Mouse (Mus musculus) small intestine, adult 2 months (tissue): ENCODE measurements around the gene Ctrb1. TPM values are rescaled to one million over a fixed set of nuclear protein-coding genes. Genes with fewer than 3 reads are reported as not detected.

Experiments
- H3K27ac ChIP-seq: fragments of 200-500 bp; 2 replicates; pipeline ENCODE4 v1.5.1; 2012; ENCODE audit warnings: low read depth, low read length, control low read depth, inconsistent platforms; ENCODE audit not compliant: insufficient read depth
- H3K27me3 ChIP-seq: fragments of 200-500 bp; 2 replicates; pipeline ENCODE4 v1.6.1; 2012; ENCODE audit warnings: mild to moderate bottlenecking, moderate library complexity, low read length, inconsistent platforms; ENCODE audit not compliant: control insufficient read depth, insufficient read depth
- H3K36me3 ChIP-seq: fragments of 200-500 bp; 2 replicates; pipeline ENCODE4 v1.6.1; 2012; ENCODE audit warnings: mild to moderate bottlenecking, low read length, control low read depth, inconsistent platforms; ENCODE audit not compliant: control insufficient read depth, insufficient read depth
- H3K4me1 ChIP-seq: fragments of 200-500 bp; 2 replicates; pipeline ENCODE4 v1.6.1; 2012; ENCODE audit warnings: low read length, inconsistent platforms, mixed read lengths; ENCODE audit not compliant: control insufficient read depth, insufficient read depth, insufficient read length
- H3K4me3 ChIP-seq: fragments of 200-500 bp; 2 replicates; pipeline ENCODE4 v1.5.1; 2012; ENCODE audit warnings: low read depth, mild to moderate bottlenecking, control low read depth, inconsistent platforms, low read length, moderate library complexity
- CTCF ChIP-seq: fragments of 200-500 bp; IDR thresholded peaks from 2 replicates; pipeline ENCODE4 v1.5.1; 2012; ENCODE audit warnings: low read depth, mild to moderate bottlenecking, control low read depth, inconsistent platforms, low read length, moderate library complexity, mixed read lengths; ENCODE audit not compliant: insufficient replicate concordance, insufficient read length; ENCODE audit errors: extremely low read depth
- POLR2A ChIP-seq: fragments of 200-500 bp; IDR thresholded peaks from 2 replicates; pipeline ENCODE4 v1.6.1; 2012; ENCODE audit warnings: low read depth, mild to moderate bottlenecking, control low read depth, inconsistent platforms, low read length, moderate library complexity
- WGBS: fragments of 180-500 bp; shearing (Covaris S2); methylation state at CpG from one replicate; pipeline ENCODE4 v1.1.7; 2018; 5-methylcytosine and 5-hydroxymethylcytosine counted together
- polyA plus RNA-seq: library from polyadenylated mRNA; depleted of rRNA; stranded (reverse); fragments of >200 nt; gene quantifications from 2 replicates; pipeline ENCODE4 v1.2.3, GENCODE M21; 2012

Ctrb1 gene
- polyA plus RNA-seq, 1 experiment = 138 TPM

DNA sequence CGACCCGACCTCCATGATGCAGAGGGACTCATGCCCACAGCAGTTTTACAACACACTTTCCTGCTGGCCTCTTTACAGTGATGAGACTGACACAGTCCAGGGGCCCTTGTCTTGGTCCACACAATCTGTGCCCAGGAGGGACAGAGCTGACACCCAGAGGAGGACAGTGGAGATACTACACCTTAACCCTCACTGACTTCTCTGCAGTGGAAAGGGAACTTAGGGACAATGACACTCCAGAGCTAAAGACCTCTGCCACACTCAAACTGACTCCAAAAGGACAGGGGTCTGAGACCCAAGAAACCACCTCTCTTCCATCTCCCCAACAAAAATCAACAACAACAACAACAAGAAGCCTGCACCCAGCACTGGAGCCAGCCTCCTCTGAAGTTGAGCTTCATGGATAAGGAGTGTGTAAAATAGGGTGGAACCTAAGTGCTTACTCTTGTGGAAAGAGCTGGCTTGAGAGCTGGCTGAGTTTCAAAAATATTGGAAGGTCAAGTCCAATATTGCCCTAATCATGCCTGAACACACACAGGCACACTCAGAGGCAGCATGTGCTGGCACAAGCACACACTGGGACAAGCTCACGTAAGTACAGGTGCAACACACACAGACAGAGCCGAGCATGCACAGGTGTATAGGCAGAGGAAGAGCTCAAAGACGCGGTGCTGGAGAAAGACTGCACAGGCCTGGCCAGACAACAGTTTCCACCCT, 43.6 kb upstream of the Ctrb1 start:
- TF ChIP-seq POLR2A (no peak), CTCF (no peak)
- H3K4me1 ChIP-seq = peaks cover 64% of the 10 kb centered on the region
- H3K36me3 ChIP-seq = no peaks in the 10 kb centered on the region
- no peaks in the 10 kb centered on the region for H3K27me3 ChIP-seq
- no peak overlapping the region for H3K4me3 ChIP-seq
- 30% methylated on average over 6 of the region's 6 CpGs for WGBS
- H3K27ac ChIP-seq = peak overlapping the region; percentile 26

DNA sequence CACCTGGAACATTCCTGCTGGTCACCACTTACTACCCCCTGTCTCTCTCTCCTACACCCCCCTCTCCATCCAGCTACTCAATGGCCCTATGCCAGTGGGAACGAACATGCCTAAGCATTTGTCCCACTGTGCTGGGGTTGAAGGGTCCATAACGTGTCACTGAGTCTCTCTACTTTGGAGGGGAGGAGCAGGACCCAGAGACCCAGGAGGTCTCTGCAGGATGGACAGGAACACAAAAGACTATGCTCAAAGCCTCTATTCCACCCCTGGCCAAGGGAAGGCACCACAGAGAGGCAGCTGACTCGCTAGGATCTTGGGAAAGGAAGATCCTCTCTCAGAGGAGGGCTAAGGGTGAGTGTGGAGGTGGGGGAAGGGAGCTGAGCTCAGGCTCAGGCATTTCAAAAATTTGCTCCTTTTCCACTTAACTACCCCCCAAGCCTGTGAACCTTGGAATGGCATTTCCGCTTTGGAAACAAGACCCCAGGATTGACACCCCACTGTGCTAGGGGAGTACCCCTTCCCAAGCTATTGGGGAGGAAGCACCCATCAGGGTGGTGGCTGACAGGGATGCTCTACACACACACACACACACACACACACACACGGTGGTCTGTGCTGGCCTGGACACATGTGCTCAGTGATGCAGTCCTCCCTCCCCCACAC, 42.9 kb upstream of the Ctrb1 start:
- no peak for TF ChIP-seq POLR2A
- TF ChIP-seq CTCF = no peak
- Histone ChIP-seq H3K4me3 (no peak overlapping the region), H3K36me3 (no peaks in the 10 kb centered on the region), H3K4me1 (peaks cover 64% of the 10 kb centered on the region), H3K27ac (peak overlapping the region; percentile 26; the same call in 1 of the 2 replicates), H3K27me3 (no peaks in the 10 kb centered on the region)
- 57% methylated on average over 5 of the region's 5 CpGs for WGBS

DNA sequence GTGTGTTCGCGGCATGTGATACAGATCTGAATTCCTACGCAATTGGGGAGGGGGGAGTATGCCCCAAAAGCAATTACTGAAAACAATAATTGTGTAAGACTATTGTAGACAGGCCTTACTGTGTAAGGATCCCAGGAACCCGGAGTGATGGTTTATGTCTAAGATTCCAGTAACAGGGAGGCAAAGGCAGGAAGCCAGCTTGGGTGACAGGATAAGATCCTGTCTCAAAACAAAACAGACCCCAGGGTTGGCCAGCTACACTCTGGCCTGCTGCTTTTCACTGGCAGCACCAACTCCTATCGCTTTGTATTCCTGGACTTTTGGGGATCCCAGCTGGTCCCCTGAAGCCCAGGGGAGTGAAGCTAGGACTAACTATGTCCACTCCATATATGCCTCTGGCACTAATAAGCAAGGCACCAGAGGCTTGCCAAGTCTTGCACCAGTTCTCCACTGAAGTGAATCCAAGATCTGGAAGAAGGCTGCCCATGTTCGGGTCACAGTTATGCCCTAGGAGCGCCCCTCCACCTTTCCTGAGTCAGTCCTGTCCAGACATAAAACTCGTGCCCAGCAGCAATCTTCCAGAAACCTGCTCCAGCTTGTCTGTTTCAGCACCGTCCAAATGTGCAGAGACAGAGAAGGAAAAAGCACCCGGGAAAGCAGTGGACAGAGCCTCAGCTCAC, 41.7 kb upstream of the Ctrb1 start:
- Histone ChIP-seq H3K4me3 (peak overlapping the region; percentile 94), H3K4me1 (peaks cover 73% of the 10 kb centered on the region), H3K27ac (peak overlapping the region; percentile 34), H3K27me3 (no peaks in the 10 kb centered on the region), H3K36me3 (no peaks in the 10 kb centered on the region)
- 25% methylated on average over 10 of the region's 10 CpGs for WGBS
- TF ChIP-seq POLR2A = no peak
- no peak for TF ChIP-seq CTCF

DNA sequence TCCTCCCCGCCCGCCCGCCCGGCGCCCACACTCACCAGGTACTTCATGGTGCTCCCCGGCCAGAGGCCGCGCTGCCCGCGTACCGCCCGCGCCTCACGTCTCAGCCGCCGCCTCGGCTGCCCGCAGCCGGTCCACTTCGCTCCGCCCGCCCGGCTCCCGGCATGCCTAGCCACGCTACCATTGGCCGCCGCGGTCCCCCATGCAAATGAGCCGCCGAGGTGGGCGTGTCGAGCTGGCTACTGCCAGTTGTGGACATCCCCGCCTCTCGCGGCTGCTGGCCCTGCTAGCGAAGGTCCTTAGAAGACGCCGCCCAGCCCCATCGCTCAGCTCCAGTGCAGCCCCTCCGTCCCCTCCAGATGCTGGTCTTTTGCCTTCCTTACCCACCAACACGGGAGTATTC, 41.2 kb upstream of the Ctrb1 start:
- Histone ChIP-seq H3K4me3 (peak overlapping the region; percentile 94), H3K36me3 (no peaks in the 10 kb centered on the region), H3K27ac (peak overlapping the region; percentile 89), H3K4me1 (peaks cover 78% of the 10 kb centered on the region), H3K27me3 (no peaks in the 10 kb centered on the region)
- peak; percentile 78 for TF ChIP-seq POLR2A
- TF ChIP-seq CTCF = no peak
- under 1% methylated on average over 41 of the region's 41 CpGs for WGBS

DNA sequence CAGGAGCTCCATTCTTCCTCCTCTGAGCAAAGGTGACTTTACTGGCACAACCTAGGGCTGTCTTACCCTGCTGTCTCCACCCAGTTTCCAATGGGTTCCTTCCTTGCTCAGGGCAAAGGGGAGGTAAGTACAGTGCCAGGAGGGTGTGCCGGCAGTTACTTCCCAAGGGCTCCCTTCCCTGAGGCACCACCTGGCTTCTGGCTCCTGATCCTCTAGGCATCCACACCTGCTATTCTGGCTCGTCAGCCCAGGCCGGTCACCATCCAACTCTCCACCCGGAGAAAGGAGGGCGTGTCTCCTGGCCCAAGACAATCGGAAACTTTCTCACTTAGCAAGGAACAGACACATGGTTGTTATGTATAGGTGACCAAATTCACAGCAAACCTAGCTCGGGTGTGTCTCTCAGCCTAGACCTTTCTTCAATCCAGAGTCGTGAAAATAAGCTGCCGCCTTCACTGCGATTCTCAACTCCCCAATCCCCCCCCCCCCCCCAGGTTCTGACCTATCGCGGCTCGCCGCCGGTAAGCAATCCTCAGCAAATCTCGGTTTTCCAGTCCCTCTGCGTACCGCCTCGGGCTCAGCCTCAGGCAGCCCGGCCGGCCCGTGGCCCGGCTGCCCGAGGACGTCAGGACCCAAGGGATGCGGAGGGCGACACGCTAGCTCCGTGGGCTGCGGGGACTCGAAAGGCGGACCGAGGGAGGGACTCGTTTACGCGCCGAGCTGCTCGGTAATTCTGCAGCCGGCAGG, 40.6 kb upstream of the Ctrb1 start:
- Histone ChIP-seq H3K4me3 (peak overlapping the region; percentile 94), H3K4me1 (peaks cover 80% of the 10 kb centered on the region), H3K27ac (peak overlapping the region; percentile 89), H3K27me3 (no peaks in the 10 kb centered on the region), H3K36me3 (no peaks in the 10 kb centered on the region)
- TF ChIP-seq CTCF (no peak), POLR2A (peak; percentile 69; the same call in 1 of the 2 replicates)
- under 1% methylated on average over 39 of the region's 39 CpGs for WGBS

DNA sequence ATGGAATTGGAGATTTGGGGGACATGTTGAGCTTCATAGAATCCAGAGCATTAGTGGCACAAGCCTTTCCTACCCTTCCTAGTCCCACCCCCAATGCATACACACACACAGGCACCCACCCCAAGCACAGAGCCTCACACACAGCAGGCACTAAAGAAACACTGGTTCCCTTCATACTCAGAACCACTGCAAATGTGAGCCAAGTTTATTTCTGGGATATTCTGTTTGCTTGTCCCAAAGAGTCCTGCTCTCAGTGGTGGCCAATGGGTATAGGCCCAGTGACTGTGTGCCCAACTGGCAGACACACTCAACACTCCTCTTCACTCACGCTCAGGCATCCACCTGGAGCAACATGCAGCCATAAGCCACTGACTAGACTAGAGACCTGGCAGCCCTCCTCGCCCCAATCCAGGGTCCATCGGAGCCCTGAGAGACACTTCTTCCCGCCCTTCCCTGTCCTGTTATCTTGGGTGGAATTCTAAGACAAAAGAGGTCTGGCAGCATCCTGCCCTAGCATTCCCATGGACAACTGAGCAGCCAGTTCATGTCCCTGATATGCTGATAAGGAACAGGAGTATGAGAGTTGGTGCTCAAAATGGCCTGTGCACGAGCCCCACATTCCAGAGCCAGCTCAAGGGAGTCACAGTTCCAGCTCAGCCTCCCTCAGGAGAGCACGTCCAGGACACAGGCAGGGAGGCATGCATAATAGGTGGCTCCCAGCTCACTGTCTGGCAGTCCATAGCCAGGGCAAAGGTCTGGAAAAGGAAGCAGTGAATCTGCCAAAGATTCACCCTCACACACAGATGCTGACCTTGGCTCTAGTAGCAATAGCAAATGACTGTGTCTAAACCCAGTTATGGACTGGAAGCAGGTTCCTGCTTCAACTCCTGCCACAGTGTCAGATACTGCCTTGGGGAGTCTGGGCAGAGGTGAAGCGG, 38.7 kb upstream of the Ctrb1 start:
- H3K4me3 ChIP-seq = peak overlapping the region; percentile 40
- 0 out of 2 replicates have a peak, but pooled peaks cover 2% of the 10 kb centered on the region for H3K36me3 ChIP-seq
- 30% methylated on average over 7 of the region's 7 CpGs for WGBS
- no peak for TF ChIP-seq CTCF
- no peak for TF ChIP-seq POLR2A
- H3K27me3 ChIP-seq = no peaks in the 10 kb centered on the region
- H3K27ac ChIP-seq = peak overlapping the region; percentile 79
- peaks cover 72% of the 10 kb centered on the region for H3K4me1 ChIP-seq
